Mouse (Mus musculus): ENCODE measurements around the gene Tnfrsf18.

GRCm38 (mm10) chr4:156077499-156078301 is 51.7 kb downstream of the Tnfrsf18 start:
- TF ChIP-seq POLR2A (IDR thresholded peaks at IDR 0.05; ENCODE audit: control insufficient read depth, low read depth, low read length) (no peak), CTCF (IDR thresholded peaks at IDR 0.05; ENCODE audit: control insufficient read depth, insufficient read depth, insufficient replicate concordance, low read depth, low read length) (no peak)

Measured in testis, adult 2 months (tissue).